Mouse (Mus musculus) intestine, embryonic 14.5 days (tissue): ENCODE results near the gene Ubr1. TPM values are rescaled to one million over a fixed set of nuclear protein-coding genes. Genes with fewer than 3 reads are reported as not detected.

Experiments used
- ATAC-seq: fragments of 200-750 bp; cut with Nextera tagmentation; replicated peaks from 2 replicates; pipeline ENCODE4 v1.8.0; 2017; ENCODE audit warnings: low read depth, moderate number of reproducible peaks, moderate TSS enrichment, moderate library complexity; ENCODE audit not compliant: low FRiP score, low TSS enrichment
- DNase-seq: peaks from one replicate; pipeline ENCODE4 v3.0.0-alpha.2; 2018; ENCODE audit warnings: low spot score
- H3K27ac ChIP-seq: fragments of 300-500 bp; sonication (generic); 2 replicates; pipeline ENCODE4 v1.5.1; 2014; ENCODE audit warnings: low read depth, mild to moderate bottlenecking, control low read depth
- H3K27me3 ChIP-seq: fragments of 300-500 bp; sonication (generic); replicated peaks from 2 replicates; pipeline ENCODE4 v1.6.1; 2014; ENCODE audit warnings: low read length, control low read depth; ENCODE audit not compliant: control insufficient read depth, insufficient read depth
- H3K36me3 ChIP-seq: fragments of 300-500 bp; sonication (generic); 2 replicates; pipeline ENCODE4 v1.6.1; 2014; ENCODE audit warnings: low read length, control low read depth; ENCODE audit not compliant: control insufficient read depth, insufficient read depth
- H3K4me1 ChIP-seq: fragments of 300-500 bp; sonication (generic); replicated peaks from 2 replicates; pipeline ENCODE4 v1.6.1; 2014; ENCODE audit warnings: low read length, control low read depth, mixed read lengths; ENCODE audit not compliant: control insufficient read depth, insufficient read depth
- H3K4me2 ChIP-seq: fragments of 300-500 bp; sonication (generic); 2 replicates; pipeline ENCODE4 v1.6.1; 2014; ENCODE audit warnings: low read length
- H3K4me3 ChIP-seq: fragments of 300-500 bp; sonication (generic); 2 replicates; pipeline ENCODE4 v1.5.1; 2014; ENCODE audit warnings: low read depth, low read length, control low read depth, mixed read lengths
- H3K9ac ChIP-seq: fragments of 300-500 bp; sonication (generic); 2 replicates; pipeline ENCODE4 v1.6.1; 2014; ENCODE audit warnings: mild to moderate bottlenecking, low read length
- H3K9me3 ChIP-seq: fragments of 300-500 bp; sonication (generic); 2 replicates; pipeline ENCODE4 v1.6.1; 2016; ENCODE audit warnings: low read length, control low read depth; ENCODE audit not compliant: control insufficient read depth
- WGBS: fragments of 180-500 bp; shearing (Covaris S2); extraction: QIAGEN DNeasy Blood & Tissue Kit; methylation state at CpG from one replicate; pipeline ENCODE4 v1.1.7; 2014; 5-methylcytosine and 5-hydroxymethylcytosine counted together
- polyA plus RNA-seq: library from polyadenylated mRNA; unstranded; fragments of >200 nt; fragmentation: Nextera tagmentation; extraction: Ambion mirVana; gene quantifications from 2 replicates; pipeline ENCODE4 v1.2.1, GENCODE M21; 2014

Gene Ubr1
- polyA plus RNA-seq, 1 experiment from 2014 or later: 22.3 TPM

DNA sequence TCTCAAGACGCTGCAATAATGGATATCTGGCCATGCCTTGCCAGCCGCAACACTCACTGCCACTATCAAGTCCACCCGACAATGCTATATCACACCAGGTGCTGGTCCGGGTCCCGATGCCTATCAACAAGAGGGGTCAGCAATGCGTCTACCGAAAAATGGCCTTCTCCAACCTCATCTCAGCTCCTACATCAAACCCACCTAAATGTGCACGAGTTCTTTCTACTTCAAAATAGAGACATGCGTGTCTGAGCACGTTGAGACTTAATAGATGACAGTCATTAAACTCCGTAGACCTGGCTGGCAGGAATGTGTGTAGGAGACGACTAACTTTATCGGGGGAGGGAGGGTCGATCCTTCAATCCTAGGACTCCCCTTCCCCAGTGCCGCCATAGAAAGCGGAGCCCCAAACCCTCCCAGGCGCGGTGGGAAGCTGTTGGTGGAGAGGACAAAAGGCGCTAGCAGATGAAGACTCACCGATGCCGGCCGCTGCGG, 423 bp downstream of the Ubr1 start:
- ATAC-seq (peak; percentile 59), DNase-seq (no peak)
- H3K9me3 ChIP-seq: no peaks in the 10 kb centered on the region
- peak overlapping the region; percentile 75 for H3K4me3 ChIP-seq
- H3K27ac ChIP-seq: peak overlapping the region; percentile 62
- under 1% methylated on average over 23 of the region's 23 CpGs for whole genome bisulfite sequencing
- H3K4me1 ChIP-seq: 0 out of 2 replicates have a peak, but pooled peaks cover 7% of the 10 kb centered on the region
- H3K9ac ChIP-seq: peak overlapping the region; percentile 81
- H3K4me2 ChIP-seq: peak overlapping the region; percentile 67
- H3K36me3 ChIP-seq: no peaks in the 10 kb centered on the region
- 0 out of 2 replicates have a peak, but pooled peaks cover 4% of the 10 kb centered on the region for H3K27me3 ChIP-seq

DNA sequence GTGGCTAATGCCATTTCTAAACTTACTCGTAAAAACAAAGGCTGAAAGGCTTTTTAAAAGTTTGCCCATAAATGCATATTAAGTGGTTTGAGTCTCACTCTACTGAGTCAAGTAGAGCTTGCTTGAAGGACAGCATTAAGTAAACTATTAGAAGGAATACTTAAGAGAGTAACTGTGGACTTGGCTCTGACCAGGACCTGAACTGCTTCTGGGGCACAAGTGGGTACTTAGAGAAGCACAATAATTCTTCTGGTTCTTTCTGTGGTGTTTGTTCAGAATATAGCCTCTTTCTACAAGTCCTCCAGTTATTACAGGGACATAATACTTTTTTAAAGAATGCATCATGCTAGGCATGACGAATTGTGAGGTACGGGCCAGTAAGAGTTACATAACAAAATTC, 5.0 kb downstream of the Ubr1 start:
- H3K4me1 ChIP-seq: 0 out of 2 replicates have a peak, but pooled peaks cover 5% of the 10 kb centered on the region
- no peaks in the 10 kb centered on the region for H3K9me3 ChIP-seq
- H3K4me3 ChIP-seq: no peak overlapping the region
- no peak for ATAC-seq
- H3K27ac ChIP-seq: no peak overlapping the region
- no peaks in the 10 kb centered on the region; the same call in 1 of the 2 replicates for H3K36me3 ChIP-seq
- no peak for DNase-seq
- no peak overlapping the region for H3K9ac ChIP-seq
- no peaks in the 10 kb centered on the region for H3K27me3 ChIP-seq
- H3K4me2 ChIP-seq: no peak overlapping the region
- 91% methylated on average over 3 of the region's 3 CpGs for WGBS

DNA sequence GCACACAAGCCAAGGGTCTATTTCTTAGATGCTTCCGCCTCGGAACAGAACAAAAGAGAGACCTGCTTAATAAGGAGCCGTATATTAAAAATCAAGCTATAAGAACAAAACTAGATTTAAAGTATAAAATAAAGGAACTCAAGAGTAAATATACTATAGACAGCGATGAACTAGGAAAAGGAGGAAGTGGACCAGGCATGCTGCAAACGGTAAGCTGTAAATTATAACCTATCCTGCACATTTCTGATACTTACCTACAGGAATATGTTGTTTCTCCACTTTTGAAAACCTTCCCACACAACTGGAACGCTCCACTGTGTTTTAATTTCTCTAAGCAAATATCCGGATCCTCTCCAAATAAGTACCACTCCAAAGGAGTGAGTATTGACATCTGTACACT, 7.4 kb downstream of the Ubr1 start:
- DNase-seq (no peak), ATAC-seq (no peak)
- no peak overlapping the region for H3K9ac ChIP-seq
- H3K9me3 ChIP-seq: no peaks in the 10 kb centered on the region
- no peaks in the 10 kb centered on the region for H3K4me1 ChIP-seq
- no peaks in the 10 kb centered on the region for H3K27me3 ChIP-seq
- no peak overlapping the region for H3K4me3 ChIP-seq
- peaks cover 9% of the 10 kb centered on the region for H3K36me3 ChIP-seq
- WGBS: 92% methylated on average over 7 of the region's 7 CpGs
- H3K4me2 ChIP-seq: no peak overlapping the region
- H3K27ac ChIP-seq: no peak overlapping the region

DNA sequence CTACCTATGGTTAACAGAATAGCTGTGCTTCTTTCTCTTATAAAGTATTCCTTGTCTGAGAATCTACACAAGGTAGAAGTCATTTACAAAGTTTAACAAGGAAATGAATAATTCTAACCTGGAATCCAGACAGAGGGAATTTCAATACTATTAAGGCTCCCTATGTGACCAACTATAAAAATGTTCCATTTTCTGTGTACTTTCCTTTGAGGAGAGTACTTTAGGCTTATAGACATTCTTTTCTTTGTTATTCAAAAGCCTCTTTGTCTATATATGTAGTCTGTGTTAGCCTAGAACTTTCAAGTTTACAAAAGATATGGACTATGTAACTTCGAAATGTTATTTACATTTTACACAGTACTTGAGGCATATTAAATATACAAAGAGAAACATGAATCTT, 10.3 kb downstream of the Ubr1 start:
- ATAC-seq (no peak), DNase-seq (no peak)
- H3K4me2 ChIP-seq: no peak overlapping the region
- no peaks in the 10 kb centered on the region for H3K9me3 ChIP-seq
- no peak overlapping the region for H3K27ac ChIP-seq
- 77% methylated on average over 1 of the region's 1 CpGs for WGBS
- no peaks in the 10 kb centered on the region for H3K4me1 ChIP-seq
- no peaks in the 10 kb centered on the region for H3K27me3 ChIP-seq
- H3K36me3 ChIP-seq: peaks cover 12% of the 10 kb centered on the region
- no peak overlapping the region for H3K9ac ChIP-seq
- H3K4me3 ChIP-seq: no peak overlapping the region

DNA sequence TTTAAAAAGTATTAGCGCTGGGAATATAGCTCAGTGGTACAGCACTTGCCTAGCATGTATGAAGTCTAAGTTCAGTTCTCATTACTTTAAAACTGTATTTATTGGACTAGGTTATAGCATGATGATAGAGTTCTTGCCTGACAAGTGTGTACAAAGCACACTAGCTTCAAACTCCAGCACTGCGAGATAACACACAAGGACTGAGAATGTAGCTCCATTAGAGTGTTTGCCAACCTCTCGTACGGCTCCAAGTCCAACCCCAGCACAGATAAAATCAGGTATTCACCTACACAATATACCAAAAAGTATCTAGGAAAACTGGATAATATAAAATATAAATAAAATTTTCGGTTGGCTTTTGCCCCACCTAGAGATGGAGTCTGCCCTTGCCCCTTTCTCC, 10.7 kb downstream of the Ubr1 start:
- Histone ChIP-seq H3K27me3 (no peaks in the 10 kb centered on the region), H3K9me3 (no peaks in the 10 kb centered on the region), H3K4me2 (no peak overlapping the region), H3K36me3 (peaks cover 17% of the 10 kb centered on the region), H3K27ac (no peak overlapping the region), H3K4me3 (no peak overlapping the region), H3K4me1 (no peaks in the 10 kb centered on the region), H3K9ac (no peak overlapping the region)
- WGBS: 87% methylated on average over 5 of the region's 5 CpGs
- ATAC-seq: no peak
- DNase-seq: no peak

DNA sequence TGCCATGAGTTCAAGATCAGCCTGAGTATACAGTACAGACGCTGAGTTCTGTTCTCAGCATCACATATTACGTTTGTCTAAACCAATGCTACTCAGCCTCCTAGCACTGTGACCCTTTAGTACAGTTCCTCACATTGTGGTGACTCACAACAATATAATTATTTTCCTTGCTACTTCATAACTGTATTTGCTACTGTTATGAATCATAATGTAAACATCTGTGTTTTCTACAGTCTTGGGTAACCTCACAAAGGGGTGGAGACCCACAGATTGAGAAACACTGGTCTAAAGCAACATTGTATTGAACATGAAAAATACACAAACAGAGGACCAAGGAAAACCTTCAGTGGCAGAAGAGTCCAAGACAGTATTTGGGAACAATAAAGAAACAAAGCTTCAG, 11.2 kb downstream of the Ubr1 start:
- no peak overlapping the region for H3K4me2 ChIP-seq
- ATAC-seq (no peak), DNase-seq (no peak)
- H3K36me3 ChIP-seq: peaks cover 21% of the 10 kb centered on the region
- no peak overlapping the region for H3K9ac ChIP-seq
- no peaks in the 10 kb centered on the region for H3K4me1 ChIP-seq
- H3K4me3 ChIP-seq: no peak overlapping the region
- H3K27ac ChIP-seq: no peak overlapping the region
- no peaks in the 10 kb centered on the region for H3K9me3 ChIP-seq
- whole genome bisulfite sequencing: 94% methylated on average over 2 of the region's 2 CpGs
- H3K27me3 ChIP-seq: no peaks in the 10 kb centered on the region

DNA sequence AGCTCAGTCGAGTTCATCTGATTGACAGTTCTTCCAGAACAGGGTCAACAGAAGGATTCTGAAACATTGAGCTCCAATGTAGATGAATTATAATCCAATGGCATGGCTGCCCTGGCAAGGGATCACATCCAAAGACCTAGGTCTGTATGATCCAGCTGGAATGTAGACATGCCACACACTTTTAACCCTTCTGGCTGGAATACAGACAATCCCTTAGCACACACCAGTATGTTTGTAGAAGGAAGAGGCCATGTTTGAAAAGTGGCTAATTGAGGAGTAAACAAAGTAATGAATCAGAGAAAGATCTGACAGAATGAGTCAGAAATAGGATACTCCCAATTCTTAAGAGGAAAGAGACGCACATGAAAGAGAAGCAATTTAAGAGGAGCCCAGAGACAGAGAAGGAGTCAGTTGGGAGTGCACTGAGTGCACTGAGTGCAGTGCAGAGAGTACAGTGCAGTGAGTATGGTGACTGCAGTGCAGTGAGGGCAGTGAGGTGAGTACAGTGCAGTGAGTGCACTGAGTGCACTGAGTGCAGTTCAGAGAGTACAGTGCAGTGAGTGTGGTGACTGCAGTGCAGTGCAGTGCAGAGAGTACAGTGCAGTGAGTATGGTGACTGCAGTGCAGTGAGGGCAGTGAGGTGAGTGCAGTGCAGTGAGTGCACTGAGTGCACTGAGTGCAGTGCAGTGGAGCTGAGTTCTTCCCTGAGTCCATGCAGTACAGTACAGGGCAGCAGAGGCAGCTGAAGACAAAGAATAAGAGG, 18.2 kb downstream of the Ubr1 start:
- Histone ChIP-seq H3K27ac (no peak overlapping the region), H3K4me3 (no peak overlapping the region), H3K36me3 (peaks cover 55% of the 10 kb centered on the region), H3K9me3 (no peaks in the 10 kb centered on the region), H3K4me2 (no peak overlapping the region), H3K9ac (no peak overlapping the region), H3K27me3 (no peaks in the 10 kb centered on the region), H3K4me1 (no peaks in the 10 kb centered on the region)
- ATAC-seq (no peak), DNase-seq (no peak)
- WGBS: 31% methylated on average over 2 of the region's 2 CpGs

DNA sequence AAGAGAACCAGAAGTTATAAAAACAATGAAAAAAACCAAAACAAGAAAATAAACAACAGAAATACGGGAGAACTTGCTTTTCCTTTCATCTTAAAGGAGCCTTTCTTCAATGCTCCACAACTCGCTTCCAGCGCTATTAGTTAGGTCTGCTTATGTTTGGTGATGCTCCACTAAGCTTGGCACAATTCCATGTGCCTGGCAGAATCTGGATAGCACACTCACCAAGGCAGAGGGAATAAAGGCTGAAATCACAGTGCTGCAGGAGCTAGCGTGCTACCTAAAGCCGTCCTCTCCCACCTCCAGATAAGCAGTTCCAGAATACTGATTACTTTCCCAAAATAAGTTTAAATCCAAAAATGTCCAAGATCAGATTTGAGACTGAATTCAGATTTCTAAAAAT, 19.3 kb downstream of the Ubr1 start:
- ATAC-seq: no peak
- Histone ChIP-seq H3K4me3 (no peak overlapping the region), H3K36me3 (peaks cover 67% of the 10 kb centered on the region), H3K4me2 (no peak overlapping the region), H3K9ac (no peak overlapping the region), H3K27me3 (no peaks in the 10 kb centered on the region), H3K27ac (no peak overlapping the region), H3K4me1 (no peaks in the 10 kb centered on the region), H3K9me3 (no peaks in the 10 kb centered on the region)
- DNase-seq: no peak
- 83% methylated on average over 5 of the region's 5 CpGs for WGBS

DNA sequence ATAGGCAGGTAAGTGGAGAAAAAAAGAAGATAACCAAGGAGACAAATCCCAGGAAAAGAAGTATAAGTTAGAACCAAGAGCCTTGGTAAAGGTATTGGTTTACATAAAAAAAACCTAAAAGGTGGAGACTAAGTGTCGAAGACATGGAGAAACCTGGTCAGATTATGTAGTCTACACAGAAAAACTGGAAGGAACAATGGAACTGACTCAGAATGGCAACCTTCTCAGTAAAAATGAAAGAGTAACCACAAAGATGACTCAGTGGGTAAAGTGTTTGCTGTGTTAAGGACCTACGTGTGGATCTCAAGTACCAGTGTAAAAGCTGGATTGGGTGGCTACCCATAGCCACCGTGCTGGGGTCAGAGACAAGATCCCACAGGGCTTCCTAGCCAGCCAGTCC, 37.5 kb downstream of the Ubr1 start:
- H3K27ac ChIP-seq: no peak overlapping the region
- DNase-seq (no peak), ATAC-seq (no peak)
- no peaks in the 10 kb centered on the region for H3K9me3 ChIP-seq
- no peak overlapping the region for H3K9ac ChIP-seq
- no peak overlapping the region for H3K4me3 ChIP-seq
- H3K36me3 ChIP-seq: peaks cover 84% of the 10 kb centered on the region
- 92% methylated on average over 3 of the region's 3 CpGs for WGBS
- no peak overlapping the region for H3K4me2 ChIP-seq
- H3K27me3 ChIP-seq: no peaks in the 10 kb centered on the region
- no peaks in the 10 kb centered on the region for H3K4me1 ChIP-seq
